Mouse (Mus musculus) forebrain, postnatal 0 days (tissue): ENCODE data around the gene Cpa4. TPM values are rescaled to one million over a fixed set of nuclear protein-coding genes. Genes with fewer than 3 reads are reported as not detected.

ENCODE experiments used
- ATAC-seq: fragments of 200-750 bp; cut with Nextera tagmentation; 2 replicates; pipeline ENCODE4 v1.8.0; 2017; ENCODE audit warnings: mild to moderate bottlenecking, moderate library complexity
- DNase-seq: peaks from one replicate; pipeline ENCODE4 v3.0.0-alpha.2; 2015
- H3K27ac ChIP-seq: fragments of 300-500 bp; sonication (generic); 2 replicates; pipeline ENCODE4 v1.5.1; 2014; ENCODE audit warnings: low read depth, mild to moderate bottlenecking, antibody characterized with exemption, low read length, moderate library complexity, mixed read lengths
- H3K27me3 ChIP-seq: fragments of 300-500 bp; sonication (generic); 2 replicates; pipeline ENCODE4 v1.6.1; 2014; ENCODE audit warnings: mild to moderate bottlenecking, low read length, mixed read lengths; ENCODE audit not compliant: insufficient read depth
- H3K36me3 ChIP-seq: fragments of 300-500 bp; sonication (generic); 2 replicates; pipeline ENCODE4 v1.6.1; 2014; ENCODE audit warnings: mild to moderate bottlenecking, moderate library complexity; ENCODE audit not compliant: insufficient read depth
- H3K4me1 ChIP-seq: fragments of 300-500 bp; sonication (generic); 2 replicates; pipeline ENCODE4 v1.6.1; 2014; ENCODE audit warnings: antibody characterized with exemption; ENCODE audit not compliant: insufficient read depth
- H3K4me2 ChIP-seq: fragments of 300-500 bp; sonication (generic); 2 replicates; pipeline ENCODE4 v1.6.1; 2014; ENCODE audit warnings: low read depth, mild to moderate bottlenecking, moderate library complexity
- H3K4me3 ChIP-seq: fragments of 300-500 bp; sonication (generic); 2 replicates; pipeline ENCODE4 v1.5.1; 2014; ENCODE audit warnings: low read depth, low read length, mixed read lengths
- H3K9ac ChIP-seq: fragments of 300-500 bp; sonication (generic); 2 replicates; pipeline ENCODE4 v1.6.1; 2014; ENCODE audit warnings: mild to moderate bottlenecking
- H3K9me3 ChIP-seq: fragments of 300-500 bp; sonication (generic); 2 replicates; pipeline ENCODE4 v1.6.1; 2016; ENCODE audit warnings: low read length
- CTCF ChIP-seq: sonication (generic); IDR thresholded peaks from 2 replicates; pipeline ENCODE4 v1.5.1; 2016; ENCODE audit warnings: antibody characterized with exemption, control low read depth, low read depth
- WGBS: fragments of 180-500 bp; shearing (Covaris S2); extraction: QIAGEN DNeasy Blood & Tissue Kit; methylation state at CpG from one replicate; pipeline ENCODE4 v1.1.7; 2014; 5-methylcytosine and 5-hydroxymethylcytosine counted together
- polyA plus RNA-seq: library from polyadenylated mRNA; unstranded; fragments of >200 nt; fragmentation: Nextera tagmentation; extraction: Ambion mirVana; gene quantifications from 2 replicates; pipeline ENCODE4 v1.2.1, GENCODE M21; 2015
- total RNA-seq: library from RNA; depleted of rRNA; stranded (reverse); fragments of >200 nt; gene quantifications from 2 replicates; pipeline ENCODE4 v1.2.3, GENCODE M21; 2014

Cpa4 gene
- total and polyA plus RNA-seq, 2 experiments from 2014 or later = 0.38 to 0.88 TPM

DNA sequence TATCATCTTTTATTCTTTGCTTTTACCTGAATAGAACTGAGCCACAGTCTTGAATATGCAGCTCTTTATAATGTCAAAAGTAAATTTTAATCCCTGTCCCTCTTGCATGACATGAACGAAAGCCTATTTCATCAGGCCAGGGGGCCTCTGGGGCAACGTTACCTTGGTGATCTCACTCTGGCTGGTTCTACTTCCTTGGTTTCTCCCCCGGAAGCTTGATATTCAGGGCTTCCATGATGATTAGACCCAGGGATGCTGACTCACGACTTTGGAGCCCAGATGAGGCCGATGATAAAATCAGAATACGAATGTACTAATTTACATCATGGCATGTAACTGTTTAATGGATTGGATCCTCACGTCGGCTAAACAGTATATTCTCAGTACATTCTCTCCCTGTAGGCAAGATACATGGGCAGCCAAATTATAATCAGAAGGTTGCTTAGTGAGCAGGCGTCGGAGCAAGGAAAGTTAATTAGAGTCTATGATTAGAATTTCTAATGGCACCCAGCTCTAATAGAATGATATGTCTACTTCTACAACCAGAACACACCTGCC lies 24.3 kb downstream of the Cpa4 start:
- 59% methylated on average over 10 of the region's 10 CpGs for WGBS
- ATAC-seq = no peak; the same call in 1 of the 2 replicates

DNA sequence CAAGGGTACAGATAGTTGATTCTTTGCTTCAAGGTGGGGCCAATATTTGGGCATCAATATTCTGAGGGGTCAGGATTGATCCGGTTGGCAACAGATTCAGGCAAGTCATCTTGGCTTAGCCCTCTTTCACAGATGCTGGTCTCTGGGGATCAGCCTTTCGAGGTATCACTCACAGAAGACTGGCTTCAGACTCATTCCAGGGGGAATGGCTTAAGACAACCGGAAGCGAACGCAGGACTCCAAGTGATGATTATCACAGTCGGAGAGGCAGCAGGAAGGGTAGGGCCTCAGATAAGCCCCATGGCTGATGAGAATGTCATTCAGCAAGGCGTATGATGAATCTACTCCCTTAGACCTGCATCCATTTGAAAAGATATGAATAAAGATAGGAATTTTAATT lies 26.2 kb downstream of the Cpa4 start:
- TF ChIP-seq CTCF = no peak
- 87% methylated on average over 7 of the region's 7 CpGs for WGBS

More for the DNA sequence above, 24.3 kb downstream of the Cpa4 start:
- no peaks in the 10 kb centered on the region for H3K36me3 ChIP-seq
- no peak for TF ChIP-seq CTCF
- no peak for DNase-seq
- H3K4me2 ChIP-seq = no peak overlapping the region
- no peaks in the 10 kb centered on the region for H3K9me3 ChIP-seq
- no peak overlapping the region for H3K27ac ChIP-seq
- no peak overlapping the region for H3K4me3 ChIP-seq
- H3K9ac ChIP-seq = no peak overlapping the region
- no peaks in the 10 kb centered on the region for H3K4me1 ChIP-seq
- no peaks in the 10 kb centered on the region for H3K27me3 ChIP-seq

DNA sequence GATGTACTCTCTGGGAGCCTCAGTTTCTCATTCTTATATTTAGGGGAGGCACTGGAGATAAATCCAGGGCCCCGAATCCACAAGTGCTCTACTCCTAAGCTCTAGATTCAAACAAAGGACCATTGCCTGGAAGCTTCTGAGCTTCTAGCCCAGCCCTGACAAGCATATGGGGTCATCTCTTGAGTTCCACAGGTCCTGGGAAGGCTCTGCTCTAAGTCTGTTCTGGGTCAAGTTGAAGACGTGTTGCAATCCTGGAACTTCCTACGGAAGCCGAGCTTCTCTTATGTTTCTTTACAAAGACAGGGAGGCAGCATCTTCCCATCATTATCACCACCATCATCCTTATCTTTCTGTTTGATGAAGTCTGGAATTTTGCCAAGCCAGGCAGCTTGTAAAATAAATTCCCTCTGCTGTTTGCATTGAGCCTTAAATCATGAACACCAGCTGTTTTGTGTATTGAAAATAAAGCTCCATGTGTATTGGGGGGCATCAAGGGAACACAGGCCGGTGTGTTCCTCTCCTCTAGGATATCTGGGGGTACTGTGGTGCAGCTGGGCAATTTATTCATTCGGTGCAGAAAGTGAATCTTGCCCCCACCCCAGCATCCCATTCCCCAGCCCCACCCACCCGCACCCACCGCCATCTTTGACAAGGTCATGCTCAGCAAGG lies 28.2 kb downstream of the Cpa4 start:
- no peak for TF ChIP-seq CTCF
- H3K9ac ChIP-seq = no peak overlapping the region
- no peaks in the 10 kb centered on the region for H3K36me3 ChIP-seq
- no peak overlapping the region for H3K4me2 ChIP-seq
- H3K4me1 ChIP-seq = no peaks in the 10 kb centered on the region
- no peak overlapping the region for H3K4me3 ChIP-seq
- DNase-seq (peak; percentile 45), ATAC-seq (no peak)
- no peaks in the 10 kb centered on the region for H3K9me3 ChIP-seq
- WGBS = 78% methylated on average over 8 of the region's 8 CpGs
- H3K27ac ChIP-seq = no peak overlapping the region
- H3K27me3 ChIP-seq = no peaks in the 10 kb centered on the region

More for the DNA sequence above, 26.2 kb downstream of the Cpa4 start:
- Histone ChIP-seq H3K36me3 (no peaks in the 10 kb centered on the region), H3K27me3 (no peaks in the 10 kb centered on the region), H3K4me2 (no peak overlapping the region), H3K9ac (no peak overlapping the region), H3K27ac (no peak overlapping the region), H3K9me3 (no peaks in the 10 kb centered on the region), H3K4me3 (no peak overlapping the region), H3K4me1 (no peaks in the 10 kb centered on the region)
- ATAC-seq (no peak), DNase-seq (no peak)

DNA sequence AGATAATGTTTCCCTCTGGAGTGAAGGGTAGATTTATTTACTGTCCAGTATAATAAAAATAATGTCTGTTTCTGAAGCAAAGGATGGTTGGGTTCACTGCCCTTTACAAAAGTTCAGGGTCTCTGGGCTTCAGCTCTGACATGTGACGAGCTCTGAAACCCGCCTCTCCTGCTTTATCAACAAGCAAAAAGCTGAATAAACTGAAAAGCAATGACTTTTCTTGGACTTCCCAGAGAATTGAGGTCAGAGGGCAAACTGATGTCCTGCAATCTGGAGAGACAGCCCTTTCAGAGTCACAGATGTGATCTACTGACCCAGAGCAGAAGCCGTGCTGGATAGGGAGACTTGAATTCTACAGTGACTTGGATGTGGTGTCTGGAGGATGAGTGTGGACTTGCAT lies 31.9 kb downstream of the Cpa4 start:
- Histone ChIP-seq H3K9ac (no peak overlapping the region), H3K36me3 (no peaks in the 10 kb centered on the region), H3K4me3 (no peak overlapping the region), H3K4me2 (no peak overlapping the region), H3K27ac (no peak overlapping the region), H3K4me1 (no peaks in the 10 kb centered on the region), H3K9me3 (no peaks in the 10 kb centered on the region), H3K27me3 (no peaks in the 10 kb centered on the region)
- no peak for ATAC-seq
- WGBS = 86% methylated on average over 3 of the region's 3 CpGs
- no peak for TF ChIP-seq CTCF
- no peak for DNase-seq

DNA sequence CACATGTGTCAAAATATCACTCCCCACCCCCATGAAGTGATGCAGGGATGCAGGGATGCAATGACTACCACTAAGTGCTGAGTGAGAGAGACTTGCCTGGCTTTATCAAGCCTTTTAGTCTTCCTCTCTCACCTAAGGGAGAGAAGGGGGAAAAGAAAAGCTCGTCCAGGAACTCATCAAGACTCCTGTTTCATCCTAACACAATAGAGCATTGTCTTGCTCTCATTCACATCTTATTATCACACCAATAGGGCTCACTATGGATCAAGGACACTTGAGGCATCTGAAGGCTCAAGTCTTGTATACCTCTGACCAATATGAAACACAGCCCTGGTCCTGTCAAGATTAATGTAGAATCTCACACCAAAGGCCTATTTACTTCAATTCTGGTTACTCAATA lies 32.8 kb downstream of the Cpa4 start:
- WGBS = 67% methylated on average over 1 of the region's 1 CpGs
- Histone ChIP-seq H3K27ac (no peak overlapping the region), H3K27me3 (no peaks in the 10 kb centered on the region), H3K4me2 (no peak overlapping the region), H3K4me3 (no peak overlapping the region), H3K36me3 (no peaks in the 10 kb centered on the region), H3K9ac (no peak overlapping the region), H3K9me3 (no peaks in the 10 kb centered on the region), H3K4me1 (no peaks in the 10 kb centered on the region)
- TF ChIP-seq CTCF = no peak
- DNase-seq (no peak), ATAC-seq (no peak)

DNA sequence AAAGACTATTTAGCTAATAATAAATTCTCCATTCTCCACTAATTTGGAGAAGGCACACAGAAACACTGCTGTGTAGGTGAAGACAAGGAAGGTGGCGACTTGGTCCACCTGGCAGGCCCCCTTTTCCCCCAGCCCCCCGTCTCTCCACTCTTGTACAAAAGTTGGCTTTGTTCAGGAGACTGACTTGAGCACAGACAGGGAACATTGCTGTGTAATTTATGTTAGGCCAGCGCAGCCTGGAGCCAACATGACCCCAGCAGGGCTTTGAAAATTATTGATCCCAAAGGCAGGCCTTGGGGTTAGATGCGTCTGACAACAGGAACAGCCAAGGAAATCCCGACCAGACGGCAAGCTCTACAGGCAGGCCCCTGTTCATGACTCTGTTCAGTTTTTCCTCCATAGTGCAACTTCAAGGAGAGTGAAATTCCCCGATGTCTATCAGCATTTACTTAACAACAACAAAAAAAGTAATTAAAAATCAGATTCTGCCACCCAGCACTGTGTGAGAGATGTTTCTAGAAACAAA lies 36.2 kb downstream of the Cpa4 start:
- DNase-seq = no peak
- Histone ChIP-seq H3K9ac (no peak overlapping the region), H3K27ac (no peak overlapping the region), H3K4me1 (no peaks in the 10 kb centered on the region), H3K36me3 (no peaks in the 10 kb centered on the region), H3K9me3 (no peaks in the 10 kb centered on the region), H3K4me3 (no peak overlapping the region), H3K4me2 (no peak overlapping the region), H3K27me3 (no peaks in the 10 kb centered on the region)
- 76% methylated on average over 7 of the region's 7 CpGs for WGBS
- ATAC-seq = no peak
- no peak for TF ChIP-seq CTCF

DNA sequence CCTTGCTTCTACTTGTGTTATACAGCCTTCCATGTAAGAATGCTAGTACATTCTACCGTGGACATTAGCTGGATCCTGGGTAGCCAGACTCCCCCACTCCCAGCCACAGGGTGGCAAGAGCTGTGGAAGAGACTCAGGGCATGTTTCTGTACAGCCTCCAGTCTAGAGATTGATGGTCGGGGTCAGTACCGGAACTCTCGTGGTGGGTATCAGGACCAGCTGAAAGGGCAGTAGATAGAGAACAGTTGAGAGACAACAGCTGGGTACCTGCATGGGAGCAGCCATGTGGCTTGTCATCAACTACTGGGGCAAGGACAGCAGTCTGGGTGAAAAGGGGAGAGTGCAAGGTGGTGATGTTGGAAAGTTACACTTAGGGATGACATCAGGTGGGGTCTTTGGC lies 36.9 kb downstream of the Cpa4 start:
- no peak for DNase-seq
- no peak overlapping the region for H3K27ac ChIP-seq
- no peak overlapping the region for H3K9ac ChIP-seq
- no peaks in the 10 kb centered on the region for H3K27me3 ChIP-seq
- 94% methylated on average over 4 of the region's 4 CpGs for WGBS
- H3K9me3 ChIP-seq = no peaks in the 10 kb centered on the region
- ATAC-seq = no peak
- H3K4me3 ChIP-seq = no peak overlapping the region
- no peaks in the 10 kb centered on the region for H3K36me3 ChIP-seq
- H3K4me2 ChIP-seq = no peak overlapping the region
- no peaks in the 10 kb centered on the region for H3K4me1 ChIP-seq
- TF ChIP-seq CTCF = no peak
